8 mouse cellular contexts compared by ENCODE assay signal in the genomic region with DNA sequence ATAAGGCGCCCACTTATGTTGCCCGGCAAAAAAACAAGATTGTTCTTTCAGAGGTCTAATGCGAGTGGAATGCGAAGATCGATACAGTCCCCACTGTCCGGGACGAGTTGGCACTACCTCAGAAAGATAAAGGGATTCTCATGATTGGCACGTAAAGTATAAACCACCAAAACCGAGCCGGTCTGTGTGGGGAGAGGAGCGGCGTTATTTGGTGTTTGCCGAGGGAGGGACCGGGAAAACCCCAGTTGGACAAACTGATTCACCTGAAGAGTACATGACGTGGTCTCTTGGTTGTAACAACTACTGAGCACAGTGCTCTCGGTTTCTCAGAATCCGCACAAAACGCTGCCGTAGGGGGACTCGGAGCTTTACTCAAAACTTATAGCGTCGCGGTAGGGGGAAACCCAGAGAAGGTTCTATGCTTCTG. TPM values are rescaled to one million over a fixed set of nuclear protein-coding genes. Genes with fewer than 3 reads are reported as not detected.
DNase-seq lines count a peak whose midpoint lies in the region; ATAC-seq and TF ChIP-seq lines count a peak whose summit lies in the region.

No protein-coding gene starts in this region.

- H3K4me3 ChIP-seq in lung, adult 2 months (replicated peaks; ENCODE audit: extremely low read depth, low read depth, low read length), result peak overlapping the region; percentile 96
- peak overlapping the region; percentile 49 for H3K4me3 ChIP-seq in embryonic facial prominence, embryonic 12.5 days
- H3K4me3 ChIP-seq in intestine, embryonic 15.5 days (replicated peaks), result peak overlapping the region; percentile 53
- peak overlapping the region; percentile 62 for H3K4me3 ChIP-seq in midbrain, embryonic 13.5 days (replicated peaks)

- H3K27me3 ChIP-seq in embryonic facial prominence, embryonic 12.5 days, result no peaks in the 10 kb centered on the region
- no peaks in the 10 kb centered on the region for H3K27me3 ChIP-seq in intestine, embryonic 15.5 days (replicated peaks)
- peaks cover 6% of the 10 kb centered on the region for H3K27me3 ChIP-seq in midbrain, embryonic 13.5 days

- H3K4me2 ChIP-seq in embryonic facial prominence, embryonic 12.5 days (replicated peaks), result peak overlapping the region; percentile 88
- H3K4me2 ChIP-seq in intestine, embryonic 15.5 days (replicated peaks), result peak overlapping the region; percentile 83
- H3K4me2 ChIP-seq in midbrain, embryonic 13.5 days (replicated peaks), result peak overlapping the region; percentile 82

- peak overlapping the region; percentile 85; the same call in 1 of the 2 replicates for H3K27ac ChIP-seq in embryonic facial prominence, embryonic 12.5 days
- H3K27ac ChIP-seq in intestine, embryonic 15.5 days, result peak overlapping the region; percentile 99
- 0 out of 2 replicates have a peak overlapping the region, but pooled peaks have one; percentile 65 for H3K27ac ChIP-seq in midbrain, embryonic 13.5 days

- no peak for DNase-seq in lung, adult 2 months
- no peak for DNase-seq in lung, postnatal 14 days
- no peak for DNase-seq in urinary bladder, postnatal 10 days (ENCODE audit: low spot score)
- DNase-seq in ovary, postnatal 10 days (ENCODE audit: low spot score), result no peak

- no peak for TF ChIP-seq POLR2A in lung, adult 2 months (IDR thresholded peaks at IDR 0.05; ENCODE audit: borderline replicate concordance, extremely low read depth, low read depth, low read length)

- no peak for TF ChIP-seq CTCF in lung, adult 2 months (IDR thresholded peaks at IDR 0.05; ENCODE audit: insufficient read depth, low read length)

- H3K36me3 ChIP-seq in embryonic facial prominence, embryonic 12.5 days, result peaks cover 32% of the 10 kb centered on the region
- H3K36me3 ChIP-seq in intestine, embryonic 15.5 days, result peaks cover 9% of the 10 kb centered on the region
- peaks cover 27% of the 10 kb centered on the region for H3K36me3 ChIP-seq in midbrain, embryonic 13.5 days

- peak overlapping the region; percentile 70 for H3K9ac ChIP-seq in embryonic facial prominence, embryonic 12.5 days
- peak overlapping the region; percentile 64 for H3K9ac ChIP-seq in intestine, embryonic 15.5 days
- H3K9ac ChIP-seq in midbrain, embryonic 13.5 days (replicated peaks), result peak overlapping the region; percentile 56

- peaks cover 3% of the 10 kb centered on the region; the same call in 1 of the 2 replicates for H3K4me1 ChIP-seq in lung, adult 2 months (ENCODE audit: control insufficient read depth, insufficient read depth, low read length)
- H3K4me1 ChIP-seq in embryonic facial prominence, embryonic 12.5 days, result peaks cover 37% of the 10 kb centered on the region
- peaks cover 46% of the 10 kb centered on the region for H3K4me1 ChIP-seq in intestine, embryonic 15.5 days (replicated peaks)
- H3K4me1 ChIP-seq in midbrain, embryonic 13.5 days (replicated peaks), result peaks cover 56% of the 10 kb centered on the region

- under 1% methylated on average over 23 of the region's 23 CpGs for WGBS in lung, adult 2 months
- under 1% methylated on average over 23 of the region's 23 CpGs for WGBS in embryonic facial prominence, embryonic 12.5 days
- WGBS in intestine, embryonic 15.5 days, result under 1% methylated on average over 23 of the region's 23 CpGs
- under 1% methylated on average over 23 of the region's 23 CpGs for WGBS in midbrain, embryonic 13.5 days

- ATAC-seq in embryonic facial prominence, embryonic 12.5 days (ENCODE audit: insufficient number of reproducible peaks, insufficient read depth, low FRiP score, low TSS enrichment), result no peak
- no peak for ATAC-seq in intestine, embryonic 15.5 days
- no peak for ATAC-seq in midbrain, embryonic 13.5 days
- no peak for ATAC-seq in monocyte, adult 5-6 weeks (replicated peaks; ENCODE audit: insufficient number of reproducible peaks, low FRiP score, low TSS enrichment, poor library complexity, severe bottlenecking)

- H3K9me3 ChIP-seq in embryonic facial prominence, embryonic 12.5 days, result no peaks in the 10 kb centered on the region
- H3K9me3 ChIP-seq in intestine, embryonic 15.5 days, result no peaks in the 10 kb centered on the region
- H3K9me3 ChIP-seq in midbrain, embryonic 13.5 days, result no peaks in the 10 kb centered on the region

RNA-seq across cellular contexts. Expression of a gene that starts 0.4 kb away (rescaled TPM):
- polyA plus RNA-seq in lung, adult 2 months (2012; rRNA removed), result 38.0 and 44.2 TPM in 2 replicates
- polyA plus RNA-seq in embryonic facial prominence, embryonic 12.5 days (2016; fragmentation: Nextera tagmentation; extraction: Ambion mirVana), result 13.5 and 14.2 TPM in 2 replicates
- 39.1 and 39.8 TPM in 2 replicates for polyA plus RNA-seq in intestine, embryonic 15.5 days (2015; fragmentation: Nextera tagmentation; extraction: Ambion mirVana)
- polyA plus RNA-seq in midbrain, embryonic 13.5 days (2015; fragmentation: Nextera tagmentation; extraction: Ambion mirVana), result 5.0 and 5.9 TPM in 2 replicates
- 2.5 to 4.6 TPM (median 2.9 TPM) in 3 replicates for total RNA-seq in monocyte, adult 5-6 weeks (2017)

RNA-seq across cellular contexts. Expression of a gene that starts 0.4 kb away (rescaled TPM):
- polyA plus RNA-seq in lung, adult 2 months (2012; rRNA removed), result 16.1 and 18.9 TPM in 2 replicates
- polyA plus RNA-seq in embryonic facial prominence, embryonic 12.5 days (2016; fragmentation: Nextera tagmentation; extraction: Ambion mirVana), result 17.5 and 18.9 TPM in 2 replicates
- polyA plus RNA-seq in intestine, embryonic 15.5 days (2015; fragmentation: Nextera tagmentation; extraction: Ambion mirVana), result 14.4 and 17.1 TPM in 2 replicates
- 4.7 and 5.2 TPM in 2 replicates for polyA plus RNA-seq in midbrain, embryonic 13.5 days (2015; fragmentation: Nextera tagmentation; extraction: Ambion mirVana)
- 2.5 to 4.3 TPM (median 2.8 TPM) in 3 replicates for total RNA-seq in monocyte, adult 5-6 weeks (2017)

RNA-seq across cellular contexts. Expression of a gene that starts 6.5 kb away (rescaled TPM):
- polyA plus RNA-seq in lung, adult 2 months (2012; rRNA removed), result 103 and 212 TPM in 2 replicates
- polyA plus RNA-seq in embryonic facial prominence, embryonic 12.5 days (2016; fragmentation: Nextera tagmentation; extraction: Ambion mirVana), result 1,221 and 1,230 TPM in 2 replicates
- 1,310 and 1,463 TPM in 2 replicates for polyA plus RNA-seq in intestine, embryonic 15.5 days (2015; fragmentation: Nextera tagmentation; extraction: Ambion mirVana)
- 934 and 937 TPM in 2 replicates for polyA plus RNA-seq in midbrain, embryonic 13.5 days (2015; fragmentation: Nextera tagmentation; extraction: Ambion mirVana)
- total RNA-seq in monocyte, adult 5-6 weeks (2017), result 1,700 to 2,580 TPM (median 2,203 TPM) in 3 replicates

RNA-seq across cellular contexts. Expression of a gene that starts 11.3 kb away (rescaled TPM):
- 45.4 and 59.2 TPM in 2 replicates for polyA plus RNA-seq in lung, adult 2 months (2012; rRNA removed)
- 164 and 181 TPM in 2 replicates for polyA plus RNA-seq in embryonic facial prominence, embryonic 12.5 days (2016; fragmentation: Nextera tagmentation; extraction: Ambion mirVana)
- polyA plus RNA-seq in intestine, embryonic 15.5 days (2015; fragmentation: Nextera tagmentation; extraction: Ambion mirVana), result 87.9 and 91.4 TPM in 2 replicates
- 42.0 and 43.4 TPM in 2 replicates for polyA plus RNA-seq in midbrain, embryonic 13.5 days (2015; fragmentation: Nextera tagmentation; extraction: Ambion mirVana)
- not detected in 3 replicates for total RNA-seq in monocyte, adult 5-6 weeks (2017)

RNA-seq across cellular contexts. Expression of a gene that starts 11.5 kb away (rescaled TPM):
- polyA plus RNA-seq in lung, adult 2 months (2012; rRNA removed), result 37.0 and 42.8 TPM in 2 replicates
- 119 and 122 TPM in 2 replicates for polyA plus RNA-seq in embryonic facial prominence, embryonic 12.5 days (2016; fragmentation: Nextera tagmentation; extraction: Ambion mirVana)
- 74.7 and 77.2 TPM in 2 replicates for polyA plus RNA-seq in intestine, embryonic 15.5 days (2015; fragmentation: Nextera tagmentation; extraction: Ambion mirVana)
- 120 and 139 TPM in 2 replicates for polyA plus RNA-seq in midbrain, embryonic 13.5 days (2015; fragmentation: Nextera tagmentation; extraction: Ambion mirVana)
- total RNA-seq in monocyte, adult 5-6 weeks (2017), result 3.6 to 4.9 TPM (median 3.6 TPM) in 3 replicates
